Mouse (Mus musculus): ENCODE measurements around the gene Zfp536. TPM values are rescaled to one million over a fixed set of nuclear protein-coding genes. Genes with fewer than 3 reads are reported as not detected.
A peak's percentile ranks its signal among the peaks of the same experiment; 100 is the strongest.

Gene Zfp536
- polyA plus RNA-seq, 2 experiments from 2014 or later, result 0.42 TPM; not detected in 1

- ATAC-seq, result no peak
Measured at GRCm38 (mm10) chr7:37548805-37549204, 224.6 kb downstream of the Zfp536 start.

GRCm38 (mm10) chr7:37544011-37544410, 229.4 kb downstream of the Zfp536 start:
- ATAC-seq, result no peak

DNA sequence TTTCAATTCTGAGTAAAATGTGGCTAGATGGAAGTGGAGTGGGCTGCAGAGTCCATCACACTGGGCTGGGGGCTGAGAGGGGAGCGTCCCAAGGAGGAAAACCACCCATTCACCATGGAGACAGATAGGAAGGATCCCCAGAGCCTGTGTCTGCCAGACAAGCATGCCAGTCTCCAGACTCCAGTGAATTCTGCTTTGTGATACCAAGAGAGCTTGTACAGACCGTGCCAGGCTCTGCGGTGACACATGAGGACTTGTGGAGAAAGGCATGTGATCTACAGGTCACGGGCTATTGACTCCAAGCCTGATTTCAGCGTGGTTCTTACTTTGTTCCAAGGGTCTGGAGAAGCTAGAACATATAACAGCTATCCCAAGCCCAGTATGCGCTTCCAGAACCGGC, 230.5 kb downstream of the Zfp536 start:
- no peak for ATAC-seq

- ATAC-seq, result no peak
Measured at GRCm38 (mm10) chr7:37531166-37531565, 242.3 kb downstream of the Zfp536 start.

DNA sequence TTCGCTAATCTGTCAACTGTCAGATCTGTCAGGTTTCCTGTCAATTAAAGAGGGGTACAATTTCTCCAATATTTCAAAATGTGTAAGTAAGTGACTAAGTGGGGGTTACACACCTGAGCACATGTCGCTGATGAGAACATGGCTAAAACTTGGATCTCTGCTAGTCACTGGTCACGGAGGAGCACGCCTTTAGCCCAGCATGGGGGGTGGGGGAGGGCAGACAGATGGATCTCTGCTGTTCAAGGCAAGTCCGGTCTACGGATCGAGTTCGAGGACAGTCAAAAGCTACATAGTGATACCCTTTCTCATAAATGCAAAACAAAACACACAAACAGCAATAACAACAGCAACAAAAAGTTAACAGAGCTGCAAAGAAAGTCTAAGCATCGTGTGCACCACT, 245.1 kb downstream of the Zfp536 start:
- ATAC-seq, result no peak

DNA sequence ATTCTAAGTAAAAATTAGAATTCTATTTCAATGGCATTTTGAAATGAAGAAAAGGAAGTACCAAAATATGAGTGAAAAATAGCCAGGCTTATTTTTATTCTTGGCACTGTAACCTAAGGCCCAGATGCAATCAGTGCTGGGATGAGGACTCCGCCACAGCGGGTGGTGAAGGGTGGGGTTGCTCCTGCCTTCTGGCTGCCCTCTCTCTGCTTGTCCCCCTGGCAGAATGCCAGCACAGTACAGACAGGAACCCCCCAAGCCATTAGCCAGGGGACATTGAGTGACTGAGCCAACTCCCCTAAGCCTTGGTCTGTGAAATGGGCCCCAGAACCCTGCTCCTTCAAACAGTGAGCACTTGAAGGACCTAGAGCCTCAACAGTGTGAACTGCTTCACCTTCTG, 245.6 kb downstream of the Zfp536 start:
- no peak for ATAC-seq

- ATAC-seq, result no peak
Measured at GRCm38 (mm10) chr7:37521407-37521806, 252.0 kb downstream of the Zfp536 start.

- no peak for ATAC-seq
Measured at GRCm38 (mm10) chr7:37510933-37511675, 262.3 kb downstream of the Zfp536 start.

DNA sequence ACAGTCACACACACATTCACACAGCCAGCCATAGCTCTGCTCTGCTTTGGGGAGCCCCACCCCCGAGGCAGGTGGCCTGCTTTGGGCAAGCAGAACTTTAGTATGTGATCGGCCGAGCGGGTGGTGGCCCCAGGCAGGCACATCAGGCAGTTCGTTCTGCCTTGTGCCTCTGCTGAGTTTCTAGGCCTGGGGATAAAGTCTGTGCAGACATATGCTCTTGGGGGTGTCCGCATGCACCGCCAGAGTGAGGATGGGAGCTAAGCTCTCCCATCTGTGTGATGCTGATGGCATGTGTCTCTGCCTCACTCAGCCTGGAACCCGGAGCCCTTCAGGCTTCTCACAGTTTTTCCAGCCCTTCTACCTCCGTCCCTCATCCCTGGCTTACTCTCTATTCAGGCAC, 263.7 kb downstream of the Zfp536 start:
- ATAC-seq, result no peak

DNA sequence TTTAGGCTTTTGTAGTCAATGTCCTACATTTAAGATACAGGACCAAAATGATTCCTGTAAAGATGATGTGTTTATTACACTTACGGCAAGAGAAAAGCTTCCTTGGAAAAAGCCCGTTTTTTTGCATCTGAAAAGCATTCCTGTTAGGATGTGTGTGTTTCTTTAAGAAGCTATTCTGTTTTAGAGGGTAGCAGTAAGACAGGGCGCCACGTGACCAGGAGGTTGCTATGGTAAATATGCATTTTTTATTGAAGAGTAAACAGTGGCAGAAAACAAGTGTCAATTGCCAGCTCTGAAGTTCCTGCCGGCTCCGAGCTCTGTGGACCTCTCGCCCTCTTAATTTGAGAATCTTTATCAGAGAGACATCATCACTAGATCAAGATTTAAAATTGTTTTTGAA, 267.9 kb downstream of the Zfp536 start:
- no peak for ATAC-seq

GRCm38 (mm10) chr7:37505096-37505495, 268.3 kb downstream of the Zfp536 start:
- no peak for ATAC-seq

DNA sequence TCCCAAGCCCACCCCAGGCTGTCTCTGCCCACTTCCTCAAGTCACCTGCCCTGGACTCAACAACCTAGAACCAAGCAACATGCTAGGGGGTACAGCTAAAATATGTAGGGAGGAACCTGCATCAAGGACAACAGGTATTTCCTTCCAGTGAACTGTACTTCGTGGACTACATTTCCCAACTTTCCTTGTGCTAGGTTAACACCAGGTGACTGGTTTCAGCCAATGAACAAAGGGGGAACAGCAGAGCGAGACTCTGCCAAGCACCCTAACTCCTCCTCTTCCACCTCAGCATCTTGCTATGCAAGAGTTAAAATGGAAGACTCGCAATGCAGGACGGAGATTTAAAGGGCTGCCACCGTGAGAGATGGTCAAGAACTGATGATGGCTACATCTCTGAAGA, 274.6 kb downstream of the Zfp536 start:
- peak; percentile 32 for ATAC-seq

- no peak for ATAC-seq
Measured at GRCm38 (mm10) chr7:37496491-37496890, 276.9 kb downstream of the Zfp536 start.

DNA sequence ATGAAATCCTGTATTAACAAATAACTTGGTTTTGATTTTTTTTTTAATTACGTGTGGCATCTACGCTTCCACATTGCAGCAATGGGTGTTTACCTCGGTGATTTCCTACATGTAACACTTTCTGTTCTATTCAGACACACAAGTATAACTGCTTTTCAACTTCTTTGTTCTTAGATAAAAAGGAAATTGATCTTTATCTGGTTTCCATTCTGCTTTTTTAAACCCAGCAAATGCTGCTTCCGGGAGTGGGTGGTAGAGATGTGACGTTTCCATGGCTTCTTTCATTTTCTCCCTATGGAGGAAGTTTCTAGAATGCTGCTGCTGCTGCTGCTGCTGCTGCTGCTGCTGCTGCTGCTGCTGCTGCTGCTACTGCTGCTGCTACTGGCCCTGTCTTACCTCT, 283.1 kb downstream of the Zfp536 start:
- ATAC-seq, result peak; percentile 97

- no peak for ATAC-seq
Measured at GRCm38 (mm10) chr7:37484946-37485345, 288.5 kb downstream of the Zfp536 start.

DNA sequence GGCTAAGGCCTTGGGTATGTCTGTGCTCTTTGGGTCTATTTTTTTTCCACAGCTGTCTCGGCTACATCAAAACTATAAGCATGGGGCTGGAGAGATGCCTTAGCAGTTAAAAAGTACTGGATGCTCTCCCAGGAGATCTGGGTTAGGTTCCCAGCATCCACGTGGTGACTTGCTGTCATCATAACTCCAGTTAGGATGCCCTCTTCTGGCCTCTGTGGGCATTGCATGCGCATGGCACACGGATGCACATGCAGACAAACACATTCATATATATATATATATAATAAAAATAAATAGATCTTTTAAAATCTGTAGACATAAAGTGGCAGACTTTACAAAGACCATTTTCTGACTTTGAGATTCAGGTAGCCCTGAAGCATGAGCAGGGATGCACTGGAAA, 290.9 kb downstream of the Zfp536 start:
- no peak for ATAC-seq

DNA sequence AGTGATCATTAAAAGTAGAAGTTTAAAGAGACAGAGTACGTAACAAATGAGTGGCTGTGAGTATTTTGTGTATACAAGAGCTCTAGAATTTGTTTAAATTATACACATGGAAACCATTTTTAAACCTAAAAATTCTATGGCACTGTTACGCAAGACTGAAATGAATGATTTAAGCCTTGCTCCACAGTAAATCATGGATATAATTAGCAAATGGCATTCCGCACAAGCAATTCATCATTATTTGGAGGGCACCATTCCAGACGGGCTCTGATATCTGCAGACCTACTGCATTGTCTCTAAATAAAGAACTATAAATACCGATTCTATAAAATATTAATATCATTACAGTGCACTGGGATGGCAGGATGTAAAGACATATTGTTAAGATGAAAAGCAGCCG, 292.3 kb downstream of the Zfp536 start:
- no peak for ATAC-seq

GRCm38 (mm10) chr7:37477309-37477708, 296.1 kb downstream of the Zfp536 start:
- ATAC-seq, result no peak

GRCm38 (mm10) chr7:37475485-37475884, 298.0 kb downstream of the Zfp536 start:
- no peak for ATAC-seq

GRCm38 (mm10) chr7:37474284-37474683, 299.2 kb downstream of the Zfp536 start:
- ATAC-seq, result no peak

DNA sequence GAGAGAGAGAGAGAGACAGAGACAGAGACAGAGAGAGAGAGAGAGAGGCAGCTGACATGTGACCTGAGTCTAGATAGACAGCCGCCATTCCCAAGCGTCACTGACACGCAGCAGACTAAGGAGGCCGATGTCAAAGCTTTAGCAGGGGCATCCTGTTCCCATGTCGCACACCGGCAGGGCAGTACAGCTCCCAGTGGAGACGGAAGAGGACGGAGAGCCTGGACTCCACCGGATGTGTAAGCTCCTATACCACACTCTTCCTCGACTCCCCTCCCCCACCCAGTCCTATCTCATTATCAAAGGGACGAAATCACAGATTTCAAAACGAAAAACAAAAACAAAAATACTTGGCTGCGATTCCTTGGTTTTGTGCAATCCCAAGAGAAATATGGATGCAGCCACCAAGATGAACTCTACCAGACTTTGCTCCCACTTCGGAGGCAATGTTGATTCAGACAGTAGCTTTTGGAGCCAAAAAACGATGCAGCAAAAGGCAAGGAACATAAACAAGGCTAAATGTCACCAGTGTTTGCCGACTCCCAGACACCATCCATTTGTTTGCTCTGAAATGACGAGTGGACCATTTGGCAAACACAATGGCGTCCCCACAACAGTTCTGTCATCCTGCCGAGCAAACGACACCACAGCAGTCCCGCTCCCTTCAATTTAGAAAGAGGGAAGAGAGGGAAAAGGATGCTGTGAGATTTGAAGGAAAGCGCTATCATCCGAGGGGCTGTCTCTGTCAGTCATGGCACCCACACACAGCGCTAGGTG, 299.9 kb downstream of the Zfp536 start:
- no peak for ATAC-seq

DNA sequence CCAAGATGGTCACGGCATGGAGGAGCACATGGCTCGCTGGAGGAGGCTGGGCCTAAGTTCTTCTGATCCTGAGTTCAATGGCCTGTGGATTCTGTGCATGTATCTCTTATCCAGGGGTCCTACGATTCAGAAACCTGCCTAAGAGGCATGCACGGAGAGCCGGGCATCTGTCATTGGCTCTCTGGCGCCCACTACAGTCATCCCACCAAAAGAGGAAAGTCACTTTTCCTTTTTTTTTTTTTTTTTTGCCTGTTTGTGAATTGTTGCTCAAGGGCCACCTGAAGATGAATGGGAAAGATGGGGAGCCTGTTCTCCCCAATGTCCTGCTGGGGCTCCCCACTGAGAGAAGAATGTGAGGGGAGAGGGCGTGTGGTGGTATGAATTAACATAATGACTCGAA, 301.7 kb downstream of the Zfp536 start:
- ATAC-seq, result no peak

DNA sequence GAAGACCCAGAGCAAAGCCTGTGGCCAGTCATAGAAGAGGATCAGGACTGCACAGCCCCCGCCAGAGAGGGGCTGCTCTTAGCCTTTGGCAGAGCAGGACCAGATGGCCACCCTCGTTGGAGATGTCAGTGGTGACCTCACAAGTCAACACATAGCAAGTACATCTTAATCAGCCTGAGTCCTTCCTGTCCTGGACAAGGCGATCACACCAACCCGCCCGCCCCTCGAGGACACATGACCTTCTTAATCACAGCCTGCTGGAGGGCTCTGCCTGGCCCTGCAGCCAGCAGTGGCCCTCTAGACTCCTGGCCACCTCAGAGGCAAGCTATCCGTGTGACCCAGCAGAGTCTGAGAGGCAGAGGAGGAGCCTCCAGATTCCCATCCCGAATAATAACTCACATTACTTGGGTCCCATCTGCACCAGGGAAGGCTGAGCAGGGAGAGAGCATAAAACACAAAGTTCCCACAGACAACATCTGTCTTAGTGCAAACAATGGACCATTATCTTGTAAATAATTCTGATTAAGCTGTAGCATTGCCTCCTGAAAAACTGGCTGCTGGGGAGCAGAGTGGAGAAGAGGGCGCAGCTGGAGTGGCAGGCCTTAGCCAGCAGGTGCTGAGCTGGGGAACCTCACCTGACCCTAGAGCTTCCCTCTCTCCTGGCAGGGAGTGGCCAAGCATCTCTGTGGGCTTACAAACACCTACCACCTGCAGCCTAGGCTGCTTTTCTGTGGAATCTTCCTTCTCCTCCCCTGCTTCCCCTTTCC, 306.8 kb downstream of the Zfp536 start:
- no peak for ATAC-seq

Data from CD4-positive, CD25-positive, alpha-beta regulatory T cell, adult 4 months (primary cell).